Comparison of ENCODE assay signal across 7 mouse cellular contexts in the genomic region with DNA sequence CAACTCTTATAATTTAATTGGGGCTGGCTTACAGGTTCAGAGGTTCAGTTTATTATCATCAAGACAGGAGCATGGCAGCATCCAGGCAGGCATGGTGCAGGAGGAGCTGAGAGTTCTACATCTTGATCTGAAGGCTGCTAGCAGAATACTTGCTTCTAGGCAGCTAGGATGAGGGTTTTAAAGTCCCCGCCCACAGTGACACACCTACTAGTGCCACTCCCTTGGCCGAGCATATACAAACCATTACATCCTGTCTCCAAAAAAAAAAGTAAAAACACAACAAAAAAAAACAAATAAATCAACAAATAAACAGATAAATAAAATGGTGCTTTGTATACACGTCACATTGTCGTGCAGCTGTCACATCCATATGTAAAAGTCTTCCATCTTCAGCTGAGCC. TPM values are rescaled to one million over a fixed set of nuclear protein-coding genes. Genes with fewer than 3 reads are reported as not detected.
DNase-seq lines count a peak whose midpoint lies in the region; ATAC-seq and TF ChIP-seq lines count a peak whose summit lies in the region.
"Not testable (repeated sequence)": the region's sequence is repeated elsewhere in the genome, so short reads cannot be mapped to it uniquely, and the experiment has no call there.

No protein-coding gene starts in this region.

- DNase-seq in 3T3-L1 (ENCODE audit: low read depth, low spot score) (peak; percentile 30), liver (peak; percentile 24)
- DNase-seq in c-Kit-positive CD71-positive TER-119-positive erythroid progenitor cells, embryonic 14.5 days (ENCODE audit: low spot score) = peak; percentile 47
- peak; percentile 3 for DNase-seq in stomach, postnatal 0 days (ENCODE audit: low spot score)

- WGBS in forebrain, embryonic 15.5 days = 84% methylated on average over 4 of the region's 4 CpGs
- WGBS in hindbrain, embryonic 16.5 days = 80% methylated on average over 4 of the region's 4 CpGs
- 80% methylated on average over 4 of the region's 4 CpGs for WGBS in stomach, postnatal 0 days

- not testable (repeated sequence) for H3K36me3 ChIP-seq in forebrain, embryonic 15.5 days; hindbrain, embryonic 16.5 days (ENCODE audit: control insufficient read depth, insufficient read depth, low read length); myocyte (ENCODE audit: control insufficient read depth, insufficient read depth); stomach, postnatal 0 days (ENCODE audit: control insufficient read depth, insufficient read depth, low read length)

- H3K9ac ChIP-seq in forebrain, embryonic 15.5 days (replicated peaks); hindbrain, embryonic 16.5 days (ENCODE audit: low read depth, low read length); stomach, postnatal 0 days (ENCODE audit: low read length): not testable (repeated sequence)

- H3K27me3 ChIP-seq in forebrain, embryonic 15.5 days; hindbrain, embryonic 16.5 days (replicated peaks; ENCODE audit: control insufficient read depth, insufficient read depth, low read length); myocyte (ENCODE audit: control insufficient read depth, insufficient read depth, insufficient read length); stomach, postnatal 0 days (ENCODE audit: control insufficient read depth, insufficient read depth, low read length): not testable (repeated sequence)

- peaks cover 23% of the 10 kb centered on the region for H3K4me1 ChIP-seq in forebrain, embryonic 15.5 days
- not testable (repeated sequence) for H3K4me1 ChIP-seq in hindbrain, embryonic 16.5 days (ENCODE audit: control insufficient read depth, insufficient read depth, low read depth, low read length); stomach, postnatal 0 days (replicated peaks; ENCODE audit: control insufficient read depth, insufficient read depth)

- TF ChIP-seq CTCF in stomach, postnatal 0 days (IDR thresholded peaks at IDR 0.05; ENCODE audit: low read depth) = not testable (repeated sequence)

- not testable (repeated sequence) for TF ChIP-seq EP300 in stomach, postnatal 0 days (optimal IDR thresholded peaks at IDR 0.05)

- H3K9me3 ChIP-seq in forebrain, embryonic 15.5 days; hindbrain, embryonic 16.5 days (ENCODE audit: control insufficient read depth, low read length); stomach, postnatal 0 days (ENCODE audit: control insufficient read depth, low read length): not testable (repeated sequence)

- not testable (repeated sequence) for TF ChIP-seq POLR2A in myocyte (IDR thresholded peaks at IDR 0.05; ENCODE audit: insufficient read length, low read depth)

- not testable (repeated sequence) for H3K4me3 ChIP-seq in forebrain, embryonic 15.5 days; hindbrain, embryonic 16.5 days (ENCODE audit: low read length); myocyte; stomach, postnatal 0 days (ENCODE audit: low read depth, low read length)

- peak overlapping the region; percentile 46; the same call in 1 of the 2 replicates for H3K27ac ChIP-seq in forebrain, embryonic 15.5 days (replicated peaks)
- H3K27ac ChIP-seq in hindbrain, embryonic 16.5 days (ENCODE audit: low read depth, low read length) = peak overlapping the region; percentile 57; the same call in 1 of the 2 replicates
- not testable (repeated sequence) for H3K27ac ChIP-seq in stomach, postnatal 0 days (replicated peaks)

- not testable (repeated sequence) for H3ac ChIP-seq in myocyte (ENCODE audit: control insufficient read depth, insufficient read length)

- H3K4me2 ChIP-seq in forebrain, embryonic 15.5 days (replicated peaks); hindbrain, embryonic 16.5 days (ENCODE audit: low read length); stomach, postnatal 0 days (replicated peaks; ENCODE audit: low read depth): not testable (repeated sequence)
- peak overlapping the region; percentile 81 for H3K4me2 ChIP-seq in myocyte (ENCODE audit: low read depth)

- not testable (repeated sequence) for ATAC-seq in forebrain, embryonic 15.5 days (replicated peaks); hindbrain, embryonic 16.5 days; stomach, postnatal 0 days (ENCODE audit: low FRiP score, low TSS enrichment)

- H3K79me2 ChIP-seq in myocyte (ENCODE audit: control insufficient read depth, insufficient read depth) = peaks cover 58% of the 10 kb centered on the region

RNA-seq across cellular contexts. Expression of gene Ptpra, which starts 45.0 kb away (rescaled TPM):
- 146 and 160 TPM in 2 replicates for polyA plus RNA-seq in forebrain, embryonic 15.5 days (2015; fragmentation: Nextera tagmentation; extraction: Ambion mirVana)
- polyA plus RNA-seq in hindbrain, embryonic 16.5 days (2015; fragmentation: Nextera tagmentation; extraction: Ambion mirVana) = 134 and 144 TPM in 2 replicates
- 57.9 TPM for polyA plus RNA-seq in myocyte (2012; fragmentation: generic; extraction: Trizol)
- 45.1 and 45.7 TPM in 2 replicates for polyA plus RNA-seq in stomach, postnatal 0 days (2015; fragmentation: Nextera tagmentation; extraction: Ambion mirVana)
